Mouse (Mus musculus): ENCODE measurements around the gene Uck1.

The Uck1 gene

GRCm38 (mm10) chr2:32258887-32259533, 949 bp downstream of the Uck1 start:
- DNase-seq (ENCODE audit: low spot score in 2 of 2): no peak

GRCm38 (mm10) chr2:32256273-32256672, 3.7 kb downstream of the Uck1 start:
- no peak for DNase-seq (ENCODE audit: low spot score in 2 of 2)

GRCm38 (mm10) chr2:32254563-32254962, 5.4 kb downstream of the Uck1 start:
- no peak for DNase-seq (ENCODE audit: low spot score in 2 of 2)

DNA sequence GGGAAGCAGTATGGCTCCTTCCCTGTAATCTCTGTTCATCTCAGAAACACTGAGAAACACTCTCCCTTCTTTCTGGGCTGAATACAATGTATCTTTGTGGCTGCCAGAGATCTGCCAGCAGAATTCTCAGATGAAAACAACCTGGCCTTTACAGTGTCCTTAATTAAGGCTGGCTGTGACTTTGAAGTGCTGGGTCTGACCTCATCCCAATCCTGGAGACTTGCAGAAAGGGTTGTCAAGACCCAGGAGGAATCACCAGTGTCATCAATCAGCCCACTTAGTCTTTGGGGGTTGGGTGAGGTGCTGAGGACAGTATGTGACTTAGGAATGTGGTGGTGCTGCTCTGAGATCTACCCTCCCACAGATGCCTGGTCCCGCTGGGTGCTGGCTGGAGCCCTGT, 6.6 kb downstream of the Uck1 start:
- DNase-seq (ENCODE audit: low spot score in 2 of 2): no peak

DNA sequence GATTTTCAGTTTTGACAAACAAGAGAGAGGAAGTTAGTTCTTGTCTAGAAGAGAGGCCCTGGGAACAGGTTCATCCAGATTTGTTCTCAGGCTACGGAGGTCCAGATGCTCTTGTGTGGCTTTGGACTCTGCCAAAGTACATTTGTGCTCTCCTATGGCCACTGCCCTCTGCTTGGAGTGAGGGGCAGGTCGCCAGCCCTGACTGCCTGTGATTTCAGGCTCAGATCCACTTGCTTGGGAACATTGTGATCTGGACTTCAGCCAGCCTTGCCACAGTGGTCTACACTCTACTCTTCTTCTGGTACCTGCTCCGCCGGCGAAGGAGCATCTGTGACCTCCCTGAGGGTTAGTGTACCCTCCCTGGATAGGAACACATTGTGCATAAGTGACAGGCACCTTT, 7.3 kb downstream of the Uck1 start:
- no peak for DNase-seq (ENCODE audit: low spot score in 2 of 2)

DNA sequence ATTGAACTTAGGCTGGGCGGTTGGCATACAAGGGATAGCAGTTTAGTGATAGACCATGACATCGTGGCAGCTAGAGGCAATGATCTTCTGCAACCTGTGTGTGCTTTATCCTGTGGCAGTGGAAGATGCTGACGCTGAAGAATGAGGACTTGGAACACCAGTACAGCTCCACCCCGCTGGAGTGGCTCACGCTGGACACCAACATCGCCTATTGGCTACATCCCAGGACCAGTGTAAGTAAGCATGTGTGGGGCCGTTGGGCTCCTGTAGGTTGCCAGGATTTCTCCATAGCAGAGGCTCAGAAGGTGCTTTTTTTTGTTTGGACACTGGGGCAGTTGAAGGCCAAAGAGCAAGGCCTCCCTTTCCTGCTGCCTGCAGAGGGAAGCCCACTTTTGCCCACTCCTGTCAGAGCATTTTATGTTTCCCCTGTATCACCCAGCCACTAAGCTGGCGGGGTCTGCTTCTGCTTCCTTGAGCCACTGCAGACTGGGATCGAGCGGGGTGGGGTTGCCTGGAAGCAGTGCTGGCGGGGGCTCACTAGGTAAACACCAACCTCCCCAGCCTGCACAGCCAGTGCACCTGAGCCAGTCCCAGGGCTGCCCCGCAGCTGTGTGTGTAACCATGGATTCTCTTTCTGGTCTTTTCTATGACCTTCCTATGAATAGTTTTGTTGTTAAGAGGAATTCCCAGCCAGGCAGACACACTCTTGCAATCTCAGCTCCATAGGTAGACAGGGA, 8.0 kb downstream of the Uck1 start:
- no peak for DNase-seq (ENCODE audit: low spot score in 2 of 2)

DNA sequence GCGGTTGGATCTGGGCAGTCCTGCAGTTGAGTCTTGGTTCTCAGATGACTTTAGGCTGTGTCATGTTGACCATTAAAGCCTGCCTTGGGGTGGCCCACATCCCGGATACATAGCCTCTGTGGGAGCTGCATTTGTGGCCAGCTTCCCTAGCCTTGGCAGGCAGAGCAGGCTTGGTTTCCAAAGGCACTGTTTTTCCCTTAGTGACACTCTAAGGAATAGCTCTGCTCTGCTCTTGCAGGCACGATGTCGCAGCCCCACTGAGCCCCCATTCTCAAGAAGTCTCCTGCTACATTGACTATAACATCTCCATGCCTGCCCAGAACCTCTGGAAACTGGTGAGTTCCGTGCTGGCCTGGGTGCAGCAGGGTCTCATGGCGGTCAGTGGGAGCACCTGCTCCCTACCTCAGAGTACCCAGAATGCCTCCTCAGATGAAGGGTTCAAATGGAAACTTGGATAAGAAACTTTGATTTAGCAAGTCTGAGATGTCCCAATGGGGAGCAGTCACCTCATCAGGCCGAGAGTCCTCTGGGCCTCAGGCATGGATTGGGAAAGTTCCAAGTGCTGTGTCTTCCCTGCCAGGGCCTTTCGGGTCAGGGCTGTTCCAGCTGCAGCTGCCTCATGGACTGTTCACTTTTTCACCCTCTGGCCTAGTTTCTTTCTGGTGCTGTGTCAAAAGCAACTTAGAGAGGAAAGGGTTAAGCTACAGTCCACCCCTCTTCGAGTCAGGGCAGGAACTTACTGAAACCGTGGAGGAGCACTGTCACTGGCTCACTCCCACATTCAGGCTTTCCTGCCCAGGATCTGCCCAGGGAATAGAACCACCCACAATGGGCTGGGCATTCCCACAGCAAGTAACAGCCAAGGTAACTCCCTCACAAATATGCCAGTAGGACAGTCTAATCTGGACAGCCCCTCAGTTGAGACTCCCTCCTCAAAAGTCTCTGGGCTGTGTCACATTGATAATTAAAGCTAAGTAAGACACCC, 11.3 kb downstream of the Uck1 start:
- DNase-seq (ENCODE audit: low spot score in 2 of 2): no peak

DNA sequence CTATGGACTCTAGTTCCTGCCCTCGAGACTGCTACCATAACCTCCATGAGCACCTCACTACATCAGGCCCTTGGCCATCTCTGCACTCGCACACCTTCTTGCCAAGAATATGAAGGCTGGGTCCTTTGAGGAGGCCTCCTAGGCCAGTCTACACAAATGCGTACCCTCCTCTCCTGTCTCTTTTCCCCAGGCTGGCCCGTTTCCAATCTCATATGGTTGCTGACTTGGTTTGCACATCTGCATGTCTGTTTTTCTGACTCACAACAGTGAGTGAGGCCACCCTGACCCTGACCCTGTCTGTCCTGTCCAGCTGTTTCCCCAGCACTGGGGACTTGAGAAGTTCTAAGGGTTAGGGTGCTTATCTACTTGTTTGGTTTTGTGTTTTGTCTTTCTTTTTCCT, 13.2 kb downstream of the Uck1 start:
- DNase-seq (ENCODE audit: low spot score in 2 of 2): no peak

- DNase-seq (ENCODE audit: low spot score in 2 of 2): no peak
Observed at GRCm38 (mm10) chr2:32242986-32243385, 17.0 kb downstream of the Uck1 start.

DNA sequence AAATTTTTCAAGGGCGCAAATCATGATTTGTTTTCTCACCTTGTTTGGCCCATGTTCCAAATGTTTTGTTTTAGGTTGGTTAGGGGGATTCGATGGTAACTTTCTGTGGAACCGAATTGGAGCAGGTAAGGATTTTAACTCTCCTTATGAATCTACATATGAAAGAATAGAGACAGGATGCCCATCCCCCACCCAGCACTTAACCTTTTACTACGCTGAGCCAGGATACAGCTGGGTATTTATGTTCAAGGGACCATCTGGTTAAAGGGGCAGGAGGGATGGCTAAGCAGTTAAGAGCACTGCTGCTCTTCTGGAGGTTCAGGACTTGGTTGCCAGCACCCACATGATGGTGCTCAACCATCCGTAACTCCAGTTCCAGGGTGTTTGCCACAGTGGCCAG, 19.4 kb downstream of the Uck1 start:
- DNase-seq (ENCODE audit: low spot score in 2 of 2): no peak

GRCm38 (mm10) chr2:32238708-32239435, 21.1 kb downstream of the Uck1 start:
- DNase-seq (ENCODE audit: low spot score in 2 of 2): no peak

DNA sequence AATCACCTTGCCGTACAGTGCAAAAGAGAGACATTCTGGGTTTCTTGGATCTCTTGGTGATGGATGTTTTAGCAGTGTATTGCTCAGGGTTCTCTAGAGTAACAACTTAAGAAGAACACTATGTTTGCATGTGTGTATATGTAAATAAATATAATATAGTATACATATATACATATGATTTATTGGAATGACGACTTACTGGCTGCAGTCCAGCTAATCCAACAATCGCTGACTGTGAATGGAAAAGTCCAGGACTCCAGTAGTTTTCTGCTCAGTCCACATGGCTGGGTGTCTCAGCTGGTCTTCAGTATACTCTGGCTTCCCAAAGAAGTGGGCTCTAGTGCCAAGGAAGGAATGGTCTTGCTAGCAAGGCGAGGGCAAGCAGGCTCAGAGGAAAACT, 22.4 kb downstream of the Uck1 start:
- no peak for DNase-seq (ENCODE audit: low spot score in 2 of 2)

DNA sequence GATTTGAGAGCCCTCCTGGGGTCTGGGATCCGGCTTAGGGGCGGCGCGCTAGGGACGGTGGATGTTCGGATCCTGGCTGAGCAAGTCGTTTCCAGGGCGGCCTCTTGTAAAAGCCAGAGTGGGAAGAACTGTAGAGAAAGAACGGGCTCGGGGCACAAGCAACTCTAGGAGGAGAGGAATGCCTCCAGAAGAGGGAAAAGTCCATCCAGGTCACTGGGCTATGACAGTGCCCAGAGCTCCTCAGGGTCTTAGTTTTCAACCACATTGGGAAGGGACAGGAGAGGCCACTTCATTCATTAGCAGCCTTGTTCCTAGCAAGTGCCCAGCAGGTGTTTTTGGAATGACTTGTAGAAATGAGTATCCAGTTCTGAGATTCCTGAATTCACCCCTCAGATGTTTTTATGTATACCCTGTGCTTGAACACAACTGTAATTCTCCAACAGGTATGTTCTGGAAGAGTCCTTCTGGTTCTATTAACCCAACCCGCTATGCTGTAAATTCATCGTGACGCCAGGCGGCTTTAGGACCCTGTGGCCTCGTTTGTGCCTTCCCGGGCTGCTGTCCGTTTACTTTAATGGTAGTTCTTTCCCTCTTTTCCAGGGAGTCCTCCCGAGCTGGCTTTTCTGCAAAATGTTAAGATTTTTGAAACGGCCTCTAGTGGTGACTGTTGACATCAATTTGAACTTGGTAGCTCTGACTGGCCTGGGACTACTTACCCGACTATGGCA, 23.0 kb downstream of the Uck1 start:
- DNase-seq (ENCODE audit: low spot score in 2 of 2): peak; percentile 36 to 51

- peak; percentile 87 to 91 for DNase-seq (ENCODE audit: low spot score in 2 of 2)
Observed at GRCm38 (mm10) chr2:32235886-32236759, 23.8 kb downstream of the Uck1 start, which contains the start of gene Pomt1. Gene Pomt1 (plus strand): TSS chr2:32236590.

GRCm38 (mm10) chr2:32235433-32235832, 24.5 kb downstream of the Uck1 start:
- DNase-seq (ENCODE audit: low spot score in 2 of 2): no peak

GRCm38 (mm10) chr2:32222057-32222456, 37.9 kb downstream of the Uck1 start:
- peak; percentile 65 to 69 for DNase-seq (ENCODE audit: low spot score in 2 of 2)

GRCm38 (mm10) chr2:32221577-32221976, 38.4 kb downstream of the Uck1 start:
- no peak for DNase-seq (ENCODE audit: low spot score in 2 of 2)

GRCm38 (mm10) chr2:32220969-32221368, 39.0 kb downstream of the Uck1 start:
- DNase-seq (ENCODE audit: low spot score in 2 of 2): no peak

GRCm38 (mm10) chr2:32220021-32220420, 39.9 kb downstream of the Uck1 start:
- DNase-seq (ENCODE audit: low spot score in 2 of 2): no peak

DNA sequence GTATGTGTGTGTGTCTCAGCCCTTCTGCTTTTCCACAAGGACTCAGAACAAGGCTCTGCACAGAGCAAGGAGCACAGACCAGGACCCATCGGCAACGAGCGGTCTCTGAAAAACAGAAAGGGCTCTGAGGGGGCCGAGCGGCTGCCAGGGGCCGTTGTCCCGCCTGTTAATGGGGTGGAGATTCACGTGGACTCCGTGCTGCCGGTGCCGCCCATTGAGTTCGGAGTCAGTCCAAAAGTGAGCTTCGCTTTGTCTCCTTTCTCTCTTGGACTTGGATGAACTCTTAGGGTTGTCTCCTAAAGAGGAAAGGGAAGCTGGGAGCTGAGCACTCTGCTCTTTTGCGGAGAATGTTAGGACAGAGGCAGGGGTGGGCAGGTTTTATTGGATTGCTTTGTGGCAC, 40.5 kb downstream of the Uck1 start:
- DNase-seq (ENCODE audit: low spot score in 2 of 2): no peak
